Mouse (Mus musculus) limb, embryonic 12.5 days (tissue): Measurements from ENCODE around the gene Cacna1c. TPM values are rescaled to one million over a fixed set of nuclear protein-coding genes. Genes with fewer than 3 reads are reported as not detected.

Experiments
- ATAC-seq: fragments of 200-750 bp; cut with Nextera tagmentation; 2 replicates; pipeline ENCODE4 v1.8.0; 2017; ENCODE audit warnings: low read depth, moderate TSS enrichment; ENCODE audit not compliant: insufficient number of reproducible peaks, insufficient read depth, low FRiP score, low TSS enrichment
- H3K27ac ChIP-seq: fragments of 300-500 bp; sonication (generic); 2 replicates; pipeline ENCODE4 v1.5.1; 2016; ENCODE audit warnings: mild to moderate bottlenecking, moderate library complexity
- H3K27me3 ChIP-seq: fragments of 300-500 bp; sonication (generic); 2 replicates; pipeline ENCODE4 v1.6.1; 2016; ENCODE audit warnings: mild to moderate bottlenecking, moderate library complexity
- H3K36me3 ChIP-seq: fragments of 300-500 bp; sonication (generic); 2 replicates; pipeline ENCODE4 v1.6.1; 2016; ENCODE audit warnings: mild to moderate bottlenecking, moderate library complexity
- H3K4me1 ChIP-seq: fragments of 300-500 bp; sonication (generic); replicated peaks from 2 replicates; pipeline ENCODE4 v1.6.1; 2016
- H3K4me2 ChIP-seq: fragments of 300-500 bp; sonication (generic); 2 replicates; pipeline ENCODE4 v1.6.1; 2016; ENCODE audit warnings: mild to moderate bottlenecking, moderate library complexity
- H3K4me3 ChIP-seq: fragments of 300-500 bp; sonication (generic); replicated peaks from 2 replicates; pipeline ENCODE4 v1.5.1; 2016; ENCODE audit warnings: mild to moderate bottlenecking
- H3K9ac ChIP-seq: fragments of 300-500 bp; sonication (generic); replicated peaks from 2 replicates; pipeline ENCODE4 v1.6.1; 2016; ENCODE audit warnings: mild to moderate bottlenecking, moderate library complexity
- H3K9me3 ChIP-seq: fragments of 300-500 bp; sonication (generic); 2 replicates; pipeline ENCODE4 v1.6.1; 2016; ENCODE audit warnings: mild to moderate bottlenecking, moderate library complexity
- WGBS: fragments of 180-500 bp; shearing (Covaris S2); methylation state at CpG from one replicate; pipeline ENCODE4 v1.1.7; 2016; 5-methylcytosine and 5-hydroxymethylcytosine counted together
- polyA plus RNA-seq: library from polyadenylated mRNA; unstranded; fragments of >200 nt; fragmentation: Nextera tagmentation; extraction: Ambion mirVana; gene quantifications from 2 replicates; pipeline ENCODE4 v1.2.1, GENCODE M21; 2016

Cacna1c gene
- polyA plus RNA-seq, 1 experiment from 2014 or later: 13.8 TPM

- H3K9ac ChIP-seq: no peak overlapping the region
- no peak overlapping the region for H3K4me2 ChIP-seq
- H3K9me3 ChIP-seq: no peaks in the 10 kb centered on the region
- ATAC-seq: no peak
- H3K36me3 ChIP-seq: no peaks in the 10 kb centered on the region
- no peak overlapping the region for H3K27ac ChIP-seq
- H3K27me3 ChIP-seq: no peaks in the 10 kb centered on the region
- WGBS: 89% methylated on average over 10 of the region's 10 CpGs
- no peak overlapping the region for H3K4me3 ChIP-seq
- no peaks in the 10 kb centered on the region for H3K4me1 ChIP-seq
These were observed 58.5 kb downstream of the Cacna1c start for GRCm38 (mm10) chr6:119137768-119138167.

GRCm38 (mm10) chr6:119132863-119133262 is 63.4 kb downstream of the Cacna1c start:
- no peak overlapping the region for H3K4me2 ChIP-seq
- ATAC-seq: no peak

GRCm38 (mm10) chr6:119132111-119132735 is 64.0 kb downstream of the Cacna1c start:
- no peak overlapping the region for H3K4me3 ChIP-seq
- no peak for ATAC-seq
- H3K27me3 ChIP-seq: no peaks in the 10 kb centered on the region
- H3K9me3 ChIP-seq: no peaks in the 10 kb centered on the region
- H3K4me2 ChIP-seq: no peak overlapping the region
- no peaks in the 10 kb centered on the region for H3K36me3 ChIP-seq
- H3K27ac ChIP-seq: no peak overlapping the region
- no peak overlapping the region for H3K9ac ChIP-seq
- H3K4me1 ChIP-seq: no peaks in the 10 kb centered on the region
- 82% methylated on average over 8 of the region's 8 CpGs for WGBS

More at GRCm38 (mm10) chr6:119132863-119133262, 63.4 kb downstream of the Cacna1c start:
- WGBS: 88% methylated on average over 4 of the region's 4 CpGs
- Histone ChIP-seq H3K27ac (no peak overlapping the region), H3K27me3 (no peaks in the 10 kb centered on the region), H3K4me3 (no peak overlapping the region), H3K4me1 (no peaks in the 10 kb centered on the region), H3K9ac (no peak overlapping the region), H3K36me3 (no peaks in the 10 kb centered on the region), H3K9me3 (no peaks in the 10 kb centered on the region)

- Histone ChIP-seq H3K36me3 (no peaks in the 10 kb centered on the region), H3K9ac (no peak overlapping the region), H3K27me3 (no peaks in the 10 kb centered on the region), H3K9me3 (no peaks in the 10 kb centered on the region), H3K4me3 (no peak overlapping the region), H3K4me2 (no peak overlapping the region), H3K4me1 (no peaks in the 10 kb centered on the region), H3K27ac (no peak overlapping the region)
- 80% methylated on average over 5 of the region's 5 CpGs for WGBS
- ATAC-seq: no peak
These were observed 66.6 kb downstream of the Cacna1c start for GRCm38 (mm10) chr6:119129664-119130063.

GRCm38 (mm10) chr6:119128521-119128920 is 67.7 kb downstream of the Cacna1c start:
- ATAC-seq: no peak
- H3K27ac ChIP-seq: no peak overlapping the region
- no peaks in the 10 kb centered on the region for H3K9me3 ChIP-seq
- no peak overlapping the region for H3K4me3 ChIP-seq
- WGBS: 85% methylated on average over 8 of the region's 8 CpGs
- no peaks in the 10 kb centered on the region for H3K27me3 ChIP-seq
- no peak overlapping the region for H3K4me2 ChIP-seq
- H3K4me1 ChIP-seq: no peaks in the 10 kb centered on the region
- H3K36me3 ChIP-seq: no peaks in the 10 kb centered on the region
- no peak overlapping the region for H3K9ac ChIP-seq

GRCm38 (mm10) chr6:119128076-119128475 is 68.1 kb downstream of the Cacna1c start:
- no peaks in the 10 kb centered on the region for H3K4me1 ChIP-seq
- no peak overlapping the region for H3K9ac ChIP-seq
- WGBS: 81% methylated on average over 1 of the region's 1 CpGs
- H3K4me2 ChIP-seq: no peak overlapping the region
- no peak overlapping the region for H3K4me3 ChIP-seq
- ATAC-seq: no peak
- H3K36me3 ChIP-seq: no peaks in the 10 kb centered on the region
- no peaks in the 10 kb centered on the region for H3K9me3 ChIP-seq
- H3K27me3 ChIP-seq: no peaks in the 10 kb centered on the region
- no peak overlapping the region for H3K27ac ChIP-seq

GRCm38 (mm10) chr6:119126991-119127390 is 69.2 kb downstream of the Cacna1c start:
- WGBS: 91% methylated on average over 3 of the region's 3 CpGs
- H3K36me3 ChIP-seq: no peaks in the 10 kb centered on the region
- no peak overlapping the region for H3K4me2 ChIP-seq

GRCm38 (mm10) chr6:119118371-119118770 is 77.8 kb downstream of the Cacna1c start:
- Histone ChIP-seq H3K36me3 (no peaks in the 10 kb centered on the region), H3K27ac (no peak overlapping the region), H3K27me3 (no peaks in the 10 kb centered on the region), H3K9me3 (no peaks in the 10 kb centered on the region), H3K4me2 (no peak overlapping the region), H3K9ac (no peak overlapping the region), H3K4me3 (no peak overlapping the region), H3K4me1 (peaks cover 4% of the 10 kb centered on the region; the same call in 1 of the 2 replicates)
- ATAC-seq: no peak
- WGBS: 64% methylated on average over 4 of the region's 4 CpGs

More at GRCm38 (mm10) chr6:119126991-119127390, 69.2 kb downstream of the Cacna1c start:
- Histone ChIP-seq H3K27ac (no peak overlapping the region), H3K4me3 (no peak overlapping the region), H3K4me1 (no peaks in the 10 kb centered on the region), H3K9me3 (no peaks in the 10 kb centered on the region), H3K27me3 (no peaks in the 10 kb centered on the region), H3K9ac (no peak overlapping the region)
- ATAC-seq: no peak

GRCm38 (mm10) chr6:119116290-119116689 is 79.9 kb downstream of the Cacna1c start:
- H3K4me3 ChIP-seq: no peak overlapping the region
- H3K9me3 ChIP-seq: no peaks in the 10 kb centered on the region
- H3K27me3 ChIP-seq: no peaks in the 10 kb centered on the region
- no peak for ATAC-seq
- H3K9ac ChIP-seq: no peak overlapping the region
- WGBS: 92% methylated on average over 3 of the region's 3 CpGs
- H3K4me2 ChIP-seq: no peak overlapping the region
- H3K36me3 ChIP-seq: no peaks in the 10 kb centered on the region
- H3K27ac ChIP-seq: no peak overlapping the region
- H3K4me1 ChIP-seq: peaks cover 4% of the 10 kb centered on the region; the same call in 1 of the 2 replicates

GRCm38 (mm10) chr6:119113362-119113761 is 82.9 kb downstream of the Cacna1c start:
- peaks cover 7% of the 10 kb centered on the region; the same call in 1 of the 2 replicates for H3K4me1 ChIP-seq
- no peaks in the 10 kb centered on the region for H3K9me3 ChIP-seq
- no peak overlapping the region for H3K4me3 ChIP-seq
- H3K4me2 ChIP-seq: no peak overlapping the region
- H3K27me3 ChIP-seq: no peaks in the 10 kb centered on the region
- no peak overlapping the region for H3K9ac ChIP-seq
- H3K36me3 ChIP-seq: no peaks in the 10 kb centered on the region
- ATAC-seq: no peak
- WGBS: 86% methylated on average over 4 of the region's 4 CpGs
- no peak overlapping the region for H3K27ac ChIP-seq

GRCm38 (mm10) chr6:119110369-119110768 is 85.8 kb downstream of the Cacna1c start:
- Histone ChIP-seq H3K4me1 (peaks cover 23% of the 10 kb centered on the region), H3K4me2 (no peak overlapping the region), H3K9me3 (no peaks in the 10 kb centered on the region), H3K27me3 (peaks cover 20% of the 10 kb centered on the region), H3K4me3 (no peak overlapping the region), H3K36me3 (no peaks in the 10 kb centered on the region), H3K27ac (no peak overlapping the region), H3K9ac (no peak overlapping the region)
- ATAC-seq: no peak
- 83% methylated on average over 5 of the region's 5 CpGs for WGBS
